Mouse (Mus musculus) liver, adult 2 months (tissue): ENCODE results near the gene Slc5a3. TPM values are rescaled to one million over a fixed set of nuclear protein-coding genes. Genes with fewer than 3 reads are reported as not detected.
"Not testable (repeated sequence)": the region's sequence is repeated elsewhere in the genome, so short reads cannot be mapped to it uniquely, and the experiment has no call there.

ENCODE experiments used
- DNase-seq: peaks from one replicate; pipeline ENCODE4 v3.0.0-alpha.2; 2011; ENCODE audit warnings: low read depth, low spot score; ENCODE audit errors: extremely low read depth
- H3K27ac ChIP-seq: fragments of 200-500 bp; replicated peaks from 2 replicates; pipeline ENCODE4 v1.5.1; 2012; ENCODE audit warnings: low read depth, mild to moderate bottlenecking, control low read depth, inconsistent platforms, low read length; ENCODE audit not compliant: insufficient read depth
- H3K27me3 ChIP-seq: fragments of 200-500 bp; 2 replicates; pipeline ENCODE4 v1.6.1; 2012; ENCODE audit warnings: mild to moderate bottlenecking, moderate library complexity, low read length, inconsistent platforms; ENCODE audit not compliant: control insufficient read depth, insufficient read depth
- H3K36me3 ChIP-seq: fragments of 200-500 bp; 2 replicates; pipeline ENCODE4 v1.6.1; 2012; ENCODE audit warnings: low read length, inconsistent platforms; ENCODE audit not compliant: control insufficient read depth, insufficient read depth
- H3K4me1 ChIP-seq: fragments of 200-500 bp; 2 replicates; pipeline ENCODE4 v1.6.1; 2011; ENCODE audit warnings: low read length; ENCODE audit not compliant: control insufficient read depth, insufficient read depth
- H3K4me3 ChIP-seq: fragments of 200-500 bp; 2 replicates; pipeline ENCODE4 v1.5.1; 2011; ENCODE audit warnings: low read depth, mild to moderate bottlenecking, control low read depth, low read length, moderate library complexity; ENCODE audit not compliant: insufficient read depth
- H3K79me2 ChIP-seq: fragments of 200-500 bp; 2 replicates; pipeline ENCODE4 v1.6.1; 2012; ENCODE audit warnings: inconsistent platforms, mild to moderate bottlenecking, low read length, moderate library complexity; ENCODE audit not compliant: control insufficient read depth, insufficient read depth
- H3K9ac ChIP-seq: fragments of 200-500 bp; 2 replicates; pipeline ENCODE4 v1.6.1; 2012; ENCODE audit warnings: low read depth, mild to moderate bottlenecking, control low read depth, inconsistent platforms, low read length
- CTCF ChIP-seq: fragments of 200-500 bp; IDR thresholded peaks from 2 replicates; pipeline ENCODE4 v1.5.1; 2011; ENCODE audit warnings: low read depth, low read length, control low read depth
- POLR2A ChIP-seq: fragments of 200-500 bp; IDR thresholded peaks from 2 replicates; pipeline ENCODE4 v1.6.1; 2011; ENCODE audit warnings: low read length, control low read depth; ENCODE audit not compliant: insufficient read depth; ENCODE audit errors: extremely low read depth
- WGBS: fragments of 180-500 bp; shearing (Covaris S2); methylation state at CpG from one replicate; pipeline ENCODE4 v1.1.7; 2018; 5-methylcytosine and 5-hydroxymethylcytosine counted together
- polyA plus RNA-seq: library from polyadenylated mRNA; depleted of rRNA; stranded (reverse); fragments of >200 nt; gene quantifications from 2 replicates; pipeline ENCODE4 v1.2.3, GENCODE M21; 2012
- total RNA-seq: library from RNA; depleted of rRNA; stranded (reverse); fragments of >200 nt; gene quantifications from 2 replicates; pipeline ENCODE4 v1.2.3, GENCODE M21; 2014

Slc5a3 gene
- total and polyA plus RNA-seq, 2 experiments = 0.53 to 3.8 TPM

DNA sequence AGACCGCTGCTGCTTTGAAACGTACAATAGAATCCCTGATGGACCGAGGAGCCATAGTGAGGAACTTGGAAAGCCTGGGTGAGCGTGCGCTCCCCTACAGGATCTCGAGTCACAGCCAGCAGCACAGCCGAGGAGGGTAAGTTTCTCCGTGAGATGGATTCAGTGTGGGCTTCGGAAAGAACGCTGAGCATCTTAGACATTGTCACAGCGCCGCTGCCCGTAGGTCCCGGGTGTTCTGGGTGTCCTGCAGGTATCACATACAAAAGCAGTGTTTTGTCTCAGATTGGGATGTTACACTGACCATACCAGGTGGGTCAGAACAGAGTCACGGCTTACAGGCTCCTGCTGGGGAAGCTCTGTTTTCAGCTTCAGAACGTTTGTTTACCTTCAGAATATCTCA is 41.5 kb downstream of the Slc5a3 start:
- peaks cover under 1% of the 10 kb centered on the region; the same call in 1 of the 2 replicates for H3K4me1 ChIP-seq
- DNase-seq = no peak
- H3K27ac ChIP-seq = no peak overlapping the region
- TF ChIP-seq POLR2A = no peak
- no peak for TF ChIP-seq CTCF
- H3K79me2 ChIP-seq = no peaks in the 10 kb centered on the region; the same call in 1 of the 2 replicates
- no peak overlapping the region for H3K4me3 ChIP-seq
- no peaks in the 10 kb centered on the region for H3K27me3 ChIP-seq
- WGBS = 95% methylated on average over 16 of the region's 16 CpGs
- H3K9ac ChIP-seq = no peak overlapping the region
- peaks cover 8% of the 10 kb centered on the region for H3K36me3 ChIP-seq

DNA sequence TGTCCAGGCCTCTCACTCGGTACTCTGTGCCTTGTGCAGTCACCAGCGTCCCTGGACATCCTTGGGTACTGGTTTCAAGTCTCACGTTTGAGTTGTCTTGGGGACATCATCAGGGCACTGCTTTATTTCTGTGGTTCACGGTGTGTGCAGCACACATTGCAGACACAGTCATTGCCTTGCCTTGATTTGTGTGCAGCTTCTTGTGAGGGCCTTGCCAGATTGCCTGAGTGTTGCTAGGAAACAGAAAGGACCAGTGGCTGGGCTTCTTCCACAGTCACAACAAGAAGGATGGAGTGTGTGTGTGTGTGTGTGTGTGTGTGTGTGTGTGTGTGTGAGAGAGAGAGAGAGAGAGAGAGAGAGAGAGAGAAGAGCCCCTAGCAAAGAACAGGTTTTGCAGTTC is 42.0 kb downstream of the Slc5a3 start:
- Histone ChIP-seq H3K27me3 (no peaks in the 10 kb centered on the region), H3K4me3 (no peak overlapping the region), H3K79me2 (no peaks in the 10 kb centered on the region; the same call in 1 of the 2 replicates), H3K4me1 (peaks cover 5% of the 10 kb centered on the region), H3K27ac (no peak overlapping the region), H3K9ac (no peak overlapping the region), H3K36me3 (peaks cover 8% of the 10 kb centered on the region)
- no peak for TF ChIP-seq CTCF
- no peak for TF ChIP-seq POLR2A
- WGBS = 89% methylated on average over 4 of the region's 4 CpGs
- no peak for DNase-seq

DNA sequence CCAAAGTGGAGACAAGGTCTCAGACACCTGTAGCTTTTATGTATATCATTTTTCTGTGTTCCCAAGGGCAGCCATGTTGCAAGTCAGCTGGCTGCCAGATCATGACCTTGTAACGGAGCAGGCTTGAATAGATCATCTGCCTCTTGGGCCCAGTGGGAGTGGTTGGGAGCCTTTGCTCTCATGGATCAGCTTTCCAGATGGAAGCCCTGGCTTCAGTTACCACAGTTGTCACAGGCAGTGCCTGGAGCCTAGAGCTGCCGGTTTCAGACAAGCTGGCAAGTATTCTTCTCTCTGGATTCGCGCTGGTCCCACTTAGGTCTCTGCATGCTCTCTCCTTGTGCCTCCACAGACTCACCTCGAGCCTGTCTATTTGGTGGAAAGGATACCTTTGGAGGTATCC is 44.0 kb downstream of the Slc5a3 start:
- Histone ChIP-seq H3K27ac (no peak overlapping the region), H3K4me1 (peaks cover 9% of the 10 kb centered on the region), H3K79me2 (no peaks in the 10 kb centered on the region; the same call in 1 of the 2 replicates), H3K9ac (no peak overlapping the region), H3K4me3 (no peak overlapping the region), H3K36me3 (peaks cover 6% of the 10 kb centered on the region), H3K27me3 (no peaks in the 10 kb centered on the region)
- peak; percentile 19 for DNase-seq
- TF ChIP-seq CTCF = no peak
- no peak for TF ChIP-seq POLR2A
- WGBS = 73% methylated on average over 5 of the region's 5 CpGs

DNA sequence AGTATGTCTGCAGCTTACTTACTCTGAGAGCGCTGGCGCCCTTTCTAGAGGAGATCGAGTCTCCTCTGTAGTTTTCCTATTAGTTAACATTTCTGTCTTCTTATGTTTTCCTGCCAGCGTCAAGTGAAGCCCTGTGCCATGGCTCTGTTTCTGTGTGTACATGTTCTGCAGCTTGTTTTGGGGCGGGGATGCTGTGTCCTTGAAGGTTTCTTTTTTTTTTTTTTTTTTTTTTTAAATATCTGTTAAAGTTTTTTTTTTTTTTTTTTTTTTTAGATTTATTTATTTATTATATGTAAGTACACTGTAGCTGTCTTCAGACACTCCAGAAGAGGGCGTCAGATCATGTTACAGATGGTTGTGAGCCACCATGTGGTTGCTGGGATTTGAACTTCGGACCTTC is 44.8 kb downstream of the Slc5a3 start:
- 98% methylated on average over 6 of the region's 7 CpGs for WGBS
- not testable (repeated sequence) for H3K27ac ChIP-seq, H3K36me3 ChIP-seq, H3K4me3 ChIP-seq, H3K9ac ChIP-seq, H3K79me2 ChIP-seq, DNase-seq, H3K27me3 ChIP-seq, H3K4me1 ChIP-seq

DNA sequence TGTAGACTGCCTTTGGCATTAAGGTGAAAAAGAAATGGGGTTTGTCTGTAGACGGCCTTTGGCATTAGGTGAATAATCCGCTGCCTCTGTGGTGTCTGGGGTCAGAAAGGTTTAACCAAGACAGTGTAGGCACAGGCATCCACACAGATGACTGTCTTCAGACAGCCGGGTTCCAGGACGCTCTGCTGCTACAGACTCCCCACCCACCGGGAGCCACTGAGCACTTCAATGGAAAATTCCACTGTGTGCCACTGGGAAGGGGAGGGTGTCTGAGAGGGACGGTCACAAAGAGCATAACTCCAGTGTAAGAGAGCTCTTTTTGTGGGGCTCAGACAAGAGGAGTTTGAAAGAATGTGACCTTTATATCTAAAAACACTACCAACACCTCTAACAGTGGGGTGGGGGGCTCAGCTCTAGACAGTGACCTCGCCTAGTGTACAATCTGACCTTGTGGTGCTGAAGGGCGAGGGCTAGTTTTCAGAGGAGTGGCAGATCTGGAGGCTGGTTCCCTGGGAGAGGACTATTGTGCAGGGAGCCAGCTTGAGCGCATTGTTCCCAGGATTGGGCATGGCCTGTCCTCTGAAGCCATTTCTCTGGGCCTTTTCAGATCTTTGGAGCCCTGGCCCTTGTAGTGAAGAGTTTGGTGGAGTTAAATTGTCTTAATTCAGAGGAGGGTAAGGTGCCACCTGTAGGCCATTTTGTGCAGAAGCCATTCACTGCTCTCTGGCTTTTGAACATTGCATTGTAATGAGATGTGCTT is 45.6 kb downstream of the Slc5a3 start:
- no peak for TF ChIP-seq CTCF
- TF ChIP-seq POLR2A = no peak
- H3K27me3 ChIP-seq = no peaks in the 10 kb centered on the region
- no peak overlapping the region for H3K27ac ChIP-seq
- no peak for DNase-seq
- H3K36me3 ChIP-seq = peaks cover 6% of the 10 kb centered on the region
- H3K4me3 ChIP-seq = no peak overlapping the region
- H3K9ac ChIP-seq = no peak overlapping the region
- H3K4me1 ChIP-seq = peaks cover 9% of the 10 kb centered on the region
- WGBS = 83% methylated on average over 9 of the region's 9 CpGs
- H3K79me2 ChIP-seq = no peaks in the 10 kb centered on the region; the same call in 1 of the 2 replicates

DNA sequence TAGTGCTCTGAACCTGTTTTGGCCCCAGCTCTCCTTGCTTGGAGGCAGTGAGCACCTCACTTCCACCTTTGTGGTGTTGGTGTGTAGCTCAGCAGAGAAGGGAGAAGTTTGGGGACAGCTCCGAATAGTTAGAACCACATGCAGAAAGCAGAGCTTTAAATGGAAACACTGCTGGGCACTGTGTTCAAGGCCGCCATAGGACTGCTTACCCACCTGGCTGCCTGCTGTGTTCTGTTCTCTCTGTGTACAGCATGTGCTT is 46.1 kb downstream of the Slc5a3 start:
- DNase-seq = no peak
- H3K27me3 ChIP-seq = no peaks in the 10 kb centered on the region
- H3K9ac ChIP-seq = no peak overlapping the region
- H3K79me2 ChIP-seq = no peaks in the 10 kb centered on the region; the same call in 1 of the 2 replicates
- peaks cover 9% of the 10 kb centered on the region for H3K4me1 ChIP-seq
- no peak for TF ChIP-seq POLR2A
- no peak for TF ChIP-seq CTCF
- H3K36me3 ChIP-seq = peaks cover 6% of the 10 kb centered on the region
- no peak overlapping the region for H3K27ac ChIP-seq
- H3K4me3 ChIP-seq = no peak overlapping the region
- WGBS = 91% methylated on average over 2 of the region's 2 CpGs
